Mouse (Mus musculus) liver, embryonic 14.5 days (tissue): Measurements from ENCODE around the gene Kcne1.

ENCODE experiments used
- CTCF ChIP-seq: IDR thresholded peaks from 2 replicates; pipeline ENCODE4 v1.5.1; 2016; ENCODE audit warnings: antibody characterized with exemption, low read depth, control low read depth
- EP300 ChIP-seq: IDR thresholded peaks from 2 replicates; pipeline ENCODE4 v1.6.1; 2016; ENCODE audit warnings: antibody characterized with exemption, low read depth

DNA sequence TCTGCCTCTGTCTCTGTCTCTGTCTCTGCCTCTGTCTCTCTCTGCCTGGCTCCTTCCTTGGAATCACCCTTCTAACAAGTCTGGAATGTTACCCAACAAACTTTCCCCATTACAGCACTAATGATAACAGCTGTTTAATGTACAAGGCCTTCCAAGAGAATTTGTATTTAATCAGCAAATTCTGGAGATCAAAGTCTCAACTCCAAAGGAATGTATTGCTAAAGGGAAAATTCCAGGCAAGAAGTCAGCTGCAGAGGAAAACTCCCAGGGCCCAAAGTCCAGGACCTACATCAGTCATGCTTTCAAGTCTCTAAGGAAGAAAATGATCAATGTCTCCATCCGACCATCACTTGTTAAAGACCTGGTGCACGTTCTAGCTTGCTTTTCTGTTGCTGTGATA lies 48.6 kb upstream of the Kcne1 start:
- no peak for TF ChIP-seq CTCF
- no peak for TF ChIP-seq EP300
